Mouse (Mus musculus) MEL (cell line): ENCODE results near the gene Pak1ip1. TPM values are rescaled to one million over a fixed set of nuclear protein-coding genes. Genes with fewer than 3 reads are reported as not detected.
A peak's percentile ranks its signal among the peaks of the same experiment; 100 is the strongest.

Experiments used
- DNase-seq: peaks from one replicate; pipeline ENCODE4 v3.0.0; 2011; ENCODE audit warnings: low read depth, low spot score
- H3K27ac ChIP-seq: 2 replicates; pipeline ENCODE4 v1.5.1; 2012; ENCODE audit warnings: low read depth, mild to moderate bottlenecking, control low read depth, low read length, moderate library complexity; ENCODE audit not compliant: control insufficient read depth
- H3K27me3 ChIP-seq, 2 experiments: fragments of 150-350 bp in 1 of 2; sonication (generic) in 1 of 2; 2 replicates each; pipeline ENCODE4 v1.6.1; 2012; ENCODE audit warnings: low read length in 2 of 2, mild to moderate bottlenecking in 2 of 2, improper control_type of control experiment in 1 of 2, moderate library complexity in 1 of 2; ENCODE audit not compliant: insufficient read depth in 2 of 2, control insufficient read depth in 1 of 2
- H3K36me3 ChIP-seq, 2 experiments: 2 replicates each; pipeline ENCODE4 v1.6.1; 2012 to 2014; ENCODE audit warnings: low read length in 2 of 2, improper control_type of control experiment in 1 of 2, inconsistent platforms in 1 of 2, mild to moderate bottlenecking in 1 of 2; ENCODE audit not compliant: insufficient read depth in 2 of 2, control insufficient read depth in 1 of 2
- H3K4me1 ChIP-seq, 2 experiments: fragments of 150-350 bp in 1 of 2; sonication (generic) in 1 of 2; 2 replicates each; pipeline ENCODE4 v1.6.1; 2012; ENCODE audit warnings: low read length in 2 of 2, improper control_type of control experiment in 1 of 2, mild to moderate bottlenecking in 1 of 2; ENCODE audit not compliant: insufficient read depth in 2 of 2, control insufficient read depth in 1 of 2
- H3K4me3 ChIP-seq, 2 experiments: fragments of 150-350 bp in 1 of 2; sonication (generic) in 1 of 2; 2 replicates each; pipeline ENCODE4 v1.5.1; 2012; ENCODE audit warnings: low read depth in 2 of 2, low read length in 2 of 2, mild to moderate bottlenecking in 2 of 2, moderate library complexity in 2 of 2, control low read depth in 1 of 2, improper control_type of control experiment in 1 of 2; ENCODE audit not compliant: control insufficient read depth in 1 of 2, insufficient read depth in 1 of 2
- H3K79me2 ChIP-seq: 2 replicates; pipeline ENCODE4 v1.6.1; 2012; ENCODE audit warnings: mild to moderate bottlenecking, low read length, moderate library complexity; ENCODE audit not compliant: control insufficient read depth, poor library complexity, insufficient read depth
- H3K9ac ChIP-seq: 2 replicates; pipeline ENCODE4 v1.6.1; 2012; ENCODE audit warnings: low read depth, mild to moderate bottlenecking, control low read depth, low read length, moderate library complexity; ENCODE audit not compliant: control insufficient read depth, poor library complexity, severe bottlenecking
- H3K9me3 ChIP-seq: fragments of 150-350 bp; sonication (generic); replicated peaks from 2 replicates; pipeline ENCODE4 v1.6.1; 2012; ENCODE audit warnings: mild to moderate bottlenecking, low read length, improper control_type of control experiment, moderate library complexity; ENCODE audit not compliant: insufficient read depth
- CTCF ChIP-seq, 3 experiments: IDR thresholded peaks in 2 of 3; conservative IDR thresholded peaks in 1 of 3; 2 replicates each; pipeline ENCODE4 v1.5.1; 2011 to 2012; ENCODE audit warnings: low read length in 3 of 3, low read depth in 2 of 3, mild to moderate bottlenecking in 2 of 3, improper control_type of control experiment in 1 of 3, inconsistent platforms in 1 of 3, mixed read lengths in 1 of 3, moderate library complexity in 1 of 3; ENCODE audit not compliant: control insufficient read depth in 1 of 3, insufficient read depth in 1 of 3, poor library complexity in 1 of 3, severe bottlenecking in 1 of 3
- ELF1 ChIP-seq: IDR thresholded peaks from 2 replicates; pipeline ENCODE4 v1.6.1; 2014; ENCODE audit warnings: low read depth, mild to moderate bottlenecking, inconsistent platforms, low read length, improper control_type of control experiment, moderate library complexity
- ETS1 ChIP-seq: IDR thresholded peaks from 2 replicates; pipeline ENCODE4 v1.6.1; 2012; ENCODE audit warnings: low read depth, mild to moderate bottlenecking, inconsistent platforms, low read length, improper control_type of control experiment, moderate library complexity
- GATA1 ChIP-seq: IDR thresholded peaks from 2 replicates; pipeline ENCODE4 v1.6.1; 2011; ENCODE audit warnings: low read depth, low read length, improper control_type of control experiment
- HCFC1 ChIP-seq: IDR thresholded peaks from 2 replicates; pipeline ENCODE4 v1.6.1; 2012; ENCODE audit warnings: low read depth, mild to moderate bottlenecking, inconsistent platforms, low read length, improper control_type of control experiment, moderate library complexity
- JUND ChIP-seq: IDR thresholded peaks from 2 replicates; pipeline ENCODE4 v1.6.1; 2011; ENCODE audit warnings: low read depth, mild to moderate bottlenecking, improper control_type of control experiment, low read length
- KAT2A ChIP-seq: conservative IDR thresholded peaks from 2 replicates; pipeline ENCODE4 v1.6.1; 2012; ENCODE audit warnings: low read depth, low read length, improper control_type of control experiment, inconsistent platforms
- MAFK ChIP-seq: IDR thresholded peaks from 2 replicates; pipeline ENCODE4 v1.6.1; 2011; ENCODE audit warnings: low read depth, mild to moderate bottlenecking, low read length, improper control_type of control experiment, borderline replicate concordance
- MAX ChIP-seq: IDR thresholded peaks from 2 replicates; pipeline ENCODE4 v1.6.1; 2011; ENCODE audit warnings: low read length, improper control_type of control experiment
- MEF2A ChIP-seq: IDR thresholded peaks from 2 replicates; pipeline ENCODE4 v1.6.1; 2014; ENCODE audit warnings: low read depth, mild to moderate bottlenecking, inconsistent platforms, low read length, improper control_type of control experiment; ENCODE audit not compliant: poor library complexity, insufficient replicate concordance, severe bottlenecking; ENCODE audit errors: extremely low read depth
- POLR2A ChIP-seq, 2 experiments: IDR thresholded peaks; 2 replicates each; pipeline ENCODE4 v1.6.1; 2011 to 2012; ENCODE audit warnings: low read length in 2 of 2, mild to moderate bottlenecking in 2 of 2, control low read depth in 1 of 2, improper control_type of control experiment in 1 of 2, low read depth in 1 of 2, moderate library complexity in 1 of 2; ENCODE audit not compliant: control insufficient read depth in 1 of 2, insufficient read depth in 1 of 2, poor library complexity in 1 of 2
- POLR2AphosphoS2 ChIP-seq: IDR thresholded peaks from 2 replicates; pipeline ENCODE4 v1.6.1; 2011; ENCODE audit warnings: low read length, improper control_type of control experiment
- RAD21 ChIP-seq: IDR thresholded peaks from 2 replicates; pipeline ENCODE4 v1.6.1; 2011; ENCODE audit warnings: mild to moderate bottlenecking, low read depth, low read length, improper control_type of control experiment
- RCOR1 ChIP-seq: IDR thresholded peaks from 2 replicates; pipeline ENCODE4 v1.6.1; 2012; ENCODE audit warnings: low read depth, mild to moderate bottlenecking, inconsistent platforms, low read length, improper control_type of control experiment
- SIN3A ChIP-seq: IDR thresholded peaks from 2 replicates; pipeline ENCODE4 v1.6.1; 2012; ENCODE audit warnings: low read length, improper control_type of control experiment, inconsistent platforms
- SMC3 ChIP-seq: IDR thresholded peaks from 2 replicates; pipeline ENCODE4 v1.6.1; 2011; ENCODE audit warnings: low read depth, low read length, improper control_type of control experiment
- TAL1 ChIP-seq: IDR thresholded peaks from 2 replicates; pipeline ENCODE4 v1.6.1; 2012; ENCODE audit warnings: mild to moderate bottlenecking, inconsistent platforms, low read length, moderate library complexity, mixed read lengths
- TBP ChIP-seq: IDR thresholded peaks from 2 replicates; pipeline ENCODE4 v1.8.0; 2011; ENCODE audit warnings: low read depth, low read length, improper control_type of control experiment
- TCF12 ChIP-seq: IDR thresholded peaks from 2 replicates; pipeline ENCODE4 v1.6.1; 2014; ENCODE audit warnings: low read depth, mild to moderate bottlenecking, inconsistent platforms, low read length, improper control_type of control experiment, moderate library complexity
- UBTF ChIP-seq: IDR thresholded peaks from 2 replicates; pipeline ENCODE4 v1.6.1; 2012; ENCODE audit warnings: low read depth, mild to moderate bottlenecking, inconsistent platforms, low read length, improper control_type of control experiment, moderate library complexity, borderline replicate concordance; ENCODE audit not compliant: insufficient read depth
- USF1 ChIP-seq: IDR thresholded peaks from 2 replicates; pipeline ENCODE4 v1.6.1; 2014; ENCODE audit warnings: low read depth, mild to moderate bottlenecking, inconsistent platforms, low read length, improper control_type of control experiment, moderate library complexity
- USF2 ChIP-seq, 2 experiments: IDR thresholded peaks; 2 replicates each; pipeline ENCODE4 v1.6.1; 2011 to 2012; ENCODE audit warnings: improper control_type of control experiment in 2 of 2, low read length in 2 of 2, borderline replicate concordance in 1 of 2, inconsistent platforms in 1 of 2, low read depth in 1 of 2, mild to moderate bottlenecking in 1 of 2; ENCODE audit not compliant: insufficient read depth in 1 of 2
- ZC3H11A ChIP-seq: IDR thresholded peaks from 2 replicates; pipeline ENCODE4 v1.6.1; 2012; ENCODE audit warnings: low read depth, mild to moderate bottlenecking, inconsistent platforms, low read length, improper control_type of control experiment
- ZKSCAN1 ChIP-seq: IDR thresholded peaks from 2 replicates; pipeline ENCODE4 v1.6.1; 2012; ENCODE audit warnings: low read depth, mild to moderate bottlenecking, inconsistent platforms, low read length, improper control_type of control experiment, moderate library complexity
- ZMIZ1 ChIP-seq: IDR thresholded peaks from 2 replicates; pipeline ENCODE4 v1.6.1; 2012; ENCODE audit warnings: low read depth, mild to moderate bottlenecking, inconsistent platforms, low read length, improper control_type of control experiment, moderate library complexity
- polyA plus RNA-seq, 2 experiments: library from polyadenylated mRNA; stranded (reverse) in 1 of 2; unstranded in 1 of 2; fragments of >175 nt in 1 of 2; fragments of >200 nt in 1 of 2; gene quantifications; 2 replicates each; pipeline versions ENCODE4 v1.2.1 to v1.2.4; 2012; ENCODE audit warnings: low replicate concordance in 2 of 2, low read depth in 1 of 2; ENCODE audit not compliant: insufficient read length in 2 of 2, insufficient read depth in 1 of 2, missing spikeins in 1 of 2
- total RNA-seq: library from RNA; depleted of rRNA; stranded (reverse); fragments of 300-350 nt; gene quantifications from 2 replicates; pipeline ENCODE4 v1.2.3, GENCODE M21; 2012

Gene Pak1ip1
- total and polyA plus RNA-seq, 3 experiments: 101 to 109 TPM; not detected in 1

DNA sequence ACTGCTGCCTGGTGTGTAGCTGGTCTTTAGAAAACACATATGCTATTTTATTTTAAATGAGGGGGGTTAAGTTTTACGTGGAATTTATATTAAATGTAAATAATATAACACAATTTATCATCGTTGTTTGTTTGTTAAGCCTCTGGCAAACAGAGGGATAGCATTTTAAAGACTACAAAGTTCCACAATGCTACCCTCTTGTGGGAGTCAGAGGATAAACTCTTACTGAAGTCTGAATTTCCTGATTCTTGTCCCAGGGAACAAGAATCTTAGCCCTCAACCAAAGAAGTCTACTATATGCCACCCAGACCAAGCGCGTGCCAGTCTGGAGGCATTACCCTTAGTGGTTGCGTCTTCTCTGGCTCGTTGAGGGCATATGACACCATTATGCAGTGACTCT lies 46.5 kb downstream of the Pak1ip1 start:
- peaks cover 0 to 8% of the 10 kb centered on the region in 2 experiments; a peak in 2 of 4 replicates for H3K27me3 ChIP-seq
- H3K9me3 ChIP-seq: no peaks in the 10 kb centered on the region
- H3K27ac ChIP-seq: no peak overlapping the region
- TF ChIP-seq USF2 (IDR thresholded peaks at IDR 0.05; ENCODE audit: borderline replicate concordance in 1 of 2, insufficient read depth in 1 of 2, low read depth in 1 of 2, low read length in 2 of 2) (no peak), POLR2A (IDR thresholded peaks at IDR 0.05; ENCODE audit: control insufficient read depth in 1 of 2, insufficient read depth in 1 of 2, low read depth in 1 of 2, low read length in 2 of 2, poor library complexity in 1 of 2) (no peak), MAX (no peak), TBP (no peak), TCF12 (no peak), SMC3 (peak; percentile 34), TAL1 (no peak), RAD21 (peak; percentile 14), ZC3H11A (no peak)
- no peak overlapping the region for H3K9ac ChIP-seq
- H3K4me3 ChIP-seq: no peak overlapping the region
- no peak for DNase-seq
- no peaks in the 10 kb centered on the region for H3K36me3 ChIP-seq
- no peaks in the 10 kb centered on the region for H3K4me1 ChIP-seq
- no peaks in the 10 kb centered on the region for H3K79me2 ChIP-seq

GRCm38 (mm10) chr13:41051965-41052364 lies 51.1 kb downstream of the Pak1ip1 start:
- Histone ChIP-seq H3K4me1 (no peaks in the 10 kb centered on the region), H3K27me3 (peaks cover 0 to 9% of the 10 kb centered on the region in 2 experiments; a peak in 2 of 4 replicates), H3K79me2 (no peaks in the 10 kb centered on the region), H3K4me3 (no peak overlapping the region), H3K36me3 (no peaks in the 10 kb centered on the region), H3K9ac (no peak overlapping the region), H3K9me3 (no peaks in the 10 kb centered on the region), H3K27ac (no peak overlapping the region)
- TF ChIP-seq POLR2A (IDR thresholded peaks at IDR 0.05; ENCODE audit: control insufficient read depth in 1 of 2, insufficient read depth in 1 of 2, low read depth in 1 of 2, low read length in 2 of 2, poor library complexity in 1 of 2) (no peak), ZMIZ1 (no peak), ELF1 (no peak), MEF2A (no peak), HCFC1 (no peak), ZKSCAN1 (no peak), KAT2A (no peak), USF1 (no peak), GATA1 (no peak), MAFK (no peak), RCOR1 (no peak), ETS1 (no peak), CTCF (IDR thresholded peaks at IDR 0.05 in 2 of 3, conservative IDR thresholded peaks at IDR 0.05 in 1 of 3; ENCODE audit: control insufficient read depth in 1 of 3, insufficient read depth in 1 of 3, low read depth in 2 of 3, low read length in 3 of 3, poor library complexity in 1 of 3, severe bottlenecking in 1 of 3) (no peak), UBTF (no peak), JUND (no peak), ZC3H11A (no peak), SIN3A (no peak), POLR2AphosphoS2 (no peak)
- DNase-seq: no peak
